Mouse (Mus musculus) midbrain, embryonic 11.5 days (tissue): ENCODE data around the gene Epb41l3. TPM values are rescaled to one million over a fixed set of nuclear protein-coding genes. Genes with fewer than 3 reads are reported as not detected.

Experiments
- ATAC-seq: fragments of 200-750 bp; cut with Nextera tagmentation; 2 replicates; pipeline ENCODE4 v1.8.0; 2017; ENCODE audit warnings: moderate TSS enrichment, moderate library complexity; ENCODE audit not compliant: low FRiP score
- DNase-seq: peaks from one replicate; pipeline ENCODE4 v3.0.0; 2015; ENCODE audit warnings: low spot score; ENCODE audit errors: missing footprints
- H3K27ac ChIP-seq: fragments of 300-500 bp; sonication (generic); 2 replicates; pipeline ENCODE4 v1.5.1; 2014; ENCODE audit warnings: low read depth, low read length
- H3K27me3 ChIP-seq: fragments of 300-500 bp; sonication (generic); 2 replicates; pipeline ENCODE4 v1.6.1; 2014; ENCODE audit warnings: mild to moderate bottlenecking, low read length, moderate library complexity, mixed read lengths; ENCODE audit not compliant: control insufficient read depth, insufficient read depth
- H3K36me3 ChIP-seq: fragments of 300-500 bp; sonication (generic); 2 replicates; pipeline ENCODE4 v1.6.1; 2014; ENCODE audit warnings: mild to moderate bottlenecking, low read length, moderate library complexity, mixed read lengths; ENCODE audit not compliant: control insufficient read depth, insufficient read depth
- H3K4me1 ChIP-seq: fragments of 300-500 bp; sonication (generic); 2 replicates; pipeline ENCODE4 v1.6.1; 2014; ENCODE audit warnings: low read length; ENCODE audit not compliant: control insufficient read depth, insufficient read depth
- H3K4me2 ChIP-seq: fragments of 300-500 bp; sonication (generic); 2 replicates; pipeline ENCODE4 v1.6.1; 2014; ENCODE audit warnings: mild to moderate bottlenecking, moderate library complexity
- H3K4me3 ChIP-seq: fragments of 300-500 bp; sonication (generic); 2 replicates; pipeline ENCODE4 v1.5.1; 2014; ENCODE audit warnings: low read depth, low read length
- H3K9ac ChIP-seq: fragments of 300-500 bp; sonication (generic); 2 replicates; pipeline ENCODE4 v1.6.1; 2014; ENCODE audit warnings: low read length
- H3K9me3 ChIP-seq: fragments of 300-500 bp; sonication (generic); 2 replicates; pipeline ENCODE4 v1.6.1; 2016; ENCODE audit warnings: low read length; ENCODE audit not compliant: control insufficient read depth
- WGBS: fragments of 180-500 bp; shearing (Covaris S2); extraction: QIAGEN DNeasy Blood & Tissue Kit; methylation state at CpG from one replicate; pipeline ENCODE4 v1.1.7; 2014; 5-methylcytosine and 5-hydroxymethylcytosine counted together
- polyA plus RNA-seq: library from polyadenylated mRNA; unstranded; fragments of >200 nt; fragmentation: Nextera tagmentation; extraction: Ambion mirVana; gene quantifications from 2 replicates; pipeline ENCODE4 v1.2.1, GENCODE M21; 2014

Epb41l3 gene
- polyA plus RNA-seq, result 66.1 and 67.8 TPM in 2 replicates

GRCm38 (mm10) chr17:69075501-69076237 is at the start of gene Epb41l3:
Epb41l3 (plus strand) TSS chr17:69075683.
- DNase-seq (peak; percentile 95), ATAC-seq (peak; percentile 94)
- peak within 1 kb of the TSS; percentile 37 for H3K9ac ChIP-seq
- peak within 1 kb of the TSS; percentile 94 for H3K4me2 ChIP-seq
- no peaks in the 10 kb centered on the region for H3K9me3 ChIP-seq
- peaks cover 3% of the 10 kb centered on the region for H3K4me1 ChIP-seq
- under 1% methylated on average over 47 of the region's 47 CpGs for WGBS
- no peaks in the 10 kb centered on the region for H3K36me3 ChIP-seq
- peaks cover 29% of the 10 kb centered on the region for H3K27me3 ChIP-seq
- H3K27ac ChIP-seq, result no peak within 1 kb of the TSS
- peak within 1 kb of the TSS; percentile 46 for H3K4me3 ChIP-seq

GRCm38 (mm10) chr17:69038760-69039675 is 36.5 kb upstream of the Epb41l3 start:
- ATAC-seq (no peak), DNase-seq (no peak)
- Histone ChIP-seq H3K9ac (no peak overlapping the region), H3K27ac (no peak overlapping the region), H3K27me3 (no peaks in the 10 kb centered on the region), H3K36me3 (no peaks in the 10 kb centered on the region), H3K4me2 (no peak overlapping the region), H3K9me3 (no peaks in the 10 kb centered on the region), H3K4me1 (no peaks in the 10 kb centered on the region), H3K4me3 (no peak overlapping the region)
- WGBS, result 82% methylated on average over 12 of the region's 12 CpGs

GRCm38 (mm10) chr17:69041516-69041915 is 34.0 kb upstream of the Epb41l3 start:
- Histone ChIP-seq H3K4me2 (no peak overlapping the region), H3K4me3 (no peak overlapping the region), H3K27me3 (no peaks in the 10 kb centered on the region), H3K36me3 (no peaks in the 10 kb centered on the region), H3K27ac (no peak overlapping the region), H3K9ac (no peak overlapping the region), H3K9me3 (no peaks in the 10 kb centered on the region; the same call in 1 of the 2 replicates), H3K4me1 (no peaks in the 10 kb centered on the region)
- ATAC-seq (no peak), DNase-seq (no peak)
- 88% methylated on average over 4 of the region's 4 CpGs for WGBS

- Histone ChIP-seq H3K36me3 (no peaks in the 10 kb centered on the region), H3K4me3 (no peak overlapping the region), H3K9ac (no peak overlapping the region), H3K9me3 (no peaks in the 10 kb centered on the region; the same call in 1 of the 2 replicates), H3K27ac (no peak overlapping the region), H3K27me3 (no peaks in the 10 kb centered on the region), H3K4me1 (no peaks in the 10 kb centered on the region), H3K4me2 (no peak overlapping the region)
- DNase-seq (no peak), ATAC-seq (no peak)
- WGBS, result 88% methylated on average over 3 of the region's 3 CpGs
Observed at GRCm38 (mm10) chr17:69048826-69049225, 26.7 kb upstream of the Epb41l3 start.

GRCm38 (mm10) chr17:69054029-69054428 is 21.5 kb upstream of the Epb41l3 start:
- Histone ChIP-seq H3K27ac (no peak overlapping the region), H3K9me3 (no peaks in the 10 kb centered on the region), H3K4me1 (no peaks in the 10 kb centered on the region), H3K4me2 (no peak overlapping the region), H3K27me3 (no peaks in the 10 kb centered on the region), H3K4me3 (no peak overlapping the region), H3K9ac (no peak overlapping the region), H3K36me3 (no peaks in the 10 kb centered on the region)
- 72% methylated on average over 4 of the region's 4 CpGs for WGBS
- ATAC-seq (no peak), DNase-seq (no peak)

GRCm38 (mm10) chr17:69059760-69060159 is 15.7 kb upstream of the Epb41l3 start:
- WGBS, result 91% methylated on average over 7 of the region's 7 CpGs
- DNase-seq (no peak), ATAC-seq (no peak)
- H3K4me3 ChIP-seq, result no peak overlapping the region
- H3K27me3 ChIP-seq, result no peaks in the 10 kb centered on the region
- no peak overlapping the region for H3K4me2 ChIP-seq
- H3K27ac ChIP-seq, result no peak overlapping the region
- no peaks in the 10 kb centered on the region for H3K9me3 ChIP-seq
- no peaks in the 10 kb centered on the region for H3K4me1 ChIP-seq
- H3K9ac ChIP-seq, result no peak overlapping the region
- no peaks in the 10 kb centered on the region for H3K36me3 ChIP-seq

GRCm38 (mm10) chr17:69060388-69060787 is 15.1 kb upstream of the Epb41l3 start:
- no peak overlapping the region for H3K9ac ChIP-seq
- no peak for DNase-seq
- H3K9me3 ChIP-seq, result no peaks in the 10 kb centered on the region
- no peak for ATAC-seq
- no peak overlapping the region for H3K4me3 ChIP-seq
- H3K36me3 ChIP-seq, result no peaks in the 10 kb centered on the region
- no peaks in the 10 kb centered on the region for H3K4me1 ChIP-seq
- 94% methylated on average over 7 of the region's 7 CpGs for WGBS
- no peak overlapping the region for H3K4me2 ChIP-seq
- no peaks in the 10 kb centered on the region for H3K27me3 ChIP-seq
- no peak overlapping the region for H3K27ac ChIP-seq

GRCm38 (mm10) chr17:69061883-69062745 is 13.4 kb upstream of the Epb41l3 start:
- no peak overlapping the region for H3K4me2 ChIP-seq
- DNase-seq (no peak), ATAC-seq (no peak)
- no peaks in the 10 kb centered on the region for H3K27me3 ChIP-seq
- no peak overlapping the region for H3K27ac ChIP-seq
- no peaks in the 10 kb centered on the region for H3K4me1 ChIP-seq
- no peak overlapping the region for H3K4me3 ChIP-seq
- H3K36me3 ChIP-seq, result no peaks in the 10 kb centered on the region
- no peak overlapping the region for H3K9ac ChIP-seq
- no peaks in the 10 kb centered on the region for H3K9me3 ChIP-seq
- WGBS, result 74% methylated on average over 9 of the region's 9 CpGs
